Mouse (Mus musculus) embryonic stem cell, embryonic (primary cell): ENCODE results near the gene Mios.

Source experiments
- CTCF ChIA-PET, 4 experiments: fragments of 300-600 bp in 2 of 4; fragments of 350-600 bp in 2 of 4; sonication (Branson Sonifier 250); formaldehyde crosslinking; loops; one replicate each; lab custom pipeline; 2022; ENCODE audit warnings: inconsistent platforms in 2 of 4; lab: Charles Lee
- POLR2A ChIA-PET, 4 experiments: fragments of 300-600 bp in 2 of 4; fragments of 350-600 bp in 2 of 4; sonication (Branson Sonifier 250); formaldehyde crosslinking; loops; one replicate each; lab custom pipeline; 2022; ENCODE audit warnings: antibody characterized with exemption in 4 of 4, inconsistent platforms in 1 of 4; lab: Charles Lee

Gene Mios

GRCm38 (mm10) chr6:8209047-8209865 lies at the start of gene Mios:
TSS of gene Mios (plus strand) at chr6:8209222.
- POLR2A ChIA-PET, result interaction anchor here in 1 of 4 experiments (0.6 to 3.0 kb wide), 8 partner anchors 9 to 138 kb away, joined by 3 to 15 read pairs (median 3); partner anchors contain the start of genes Gm45062, Rpa3 and Umad1
- CTCF ChIA-PET, result interaction anchor here in 1 of 4 experiments (0.6 kb wide), 1 partner anchor 96 kb away, joined by 4 read pairs; no protein-coding TSS in a partner anchor

GRCm38 (mm10) chr6:8160001-8160400 lies 49.0 kb upstream of the Mios start:
- CTCF ChIA-PET, result interaction anchor here in 1 of 4 experiments (0.7 kb wide), 1 partner anchor 241 kb away, joined by 4 read pairs; no protein-coding TSS in a partner anchor
- POLR2A ChIA-PET, result interaction anchor here in 1 of 4 experiments (0.9 kb wide), 1 partner anchor 11 kb away, joined by 3 read pairs; no protein-coding TSS in a partner anchor

GRCm38 (mm10) chr6:8164741-8165140 lies 44.3 kb upstream of the Mios start:
- ChIA-PET CTCF (no interaction called here), POLR2A (no interaction called here)

- CTCF ChIA-PET, result no interaction called here
- POLR2A ChIA-PET, result interaction anchor here in 1 of 4 experiments (1.5 kb wide), 1 partner anchor 28 kb away, joined by 3 read pairs; no protein-coding TSS in a partner anchor
Observed at GRCm38 (mm10) chr6:8172101-8172500, 36.9 kb upstream of the Mios start.

GRCm38 (mm10) chr6:8174062-8174461 lies 35.0 kb upstream of the Mios start:
- CTCF ChIA-PET, result no interaction called here
- POLR2A ChIA-PET, result no interaction called here

- ChIA-PET CTCF (no interaction called here), POLR2A (no interaction called here)
Observed at GRCm38 (mm10) chr6:8175346-8175745, 33.7 kb upstream of the Mios start.

GRCm38 (mm10) chr6:8176116-8176515 lies 32.9 kb upstream of the Mios start:
- CTCF ChIA-PET, result no interaction called here

GRCm38 (mm10) chr6:8178397-8178941 lies 30.6 kb upstream of the Mios start:
- ChIA-PET CTCF (no interaction called here), POLR2A (no interaction called here)

More at GRCm38 (mm10) chr6:8176116-8176515, 32.9 kb upstream of the Mios start:
- POLR2A ChIA-PET, result interaction anchor here in 1 of 4 experiments (0.5 kb wide), 1 partner anchor 38 kb away, joined by 3 read pairs; no protein-coding TSS in a partner anchor

- ChIA-PET POLR2A (no interaction called here), CTCF (no interaction called here)
Observed at GRCm38 (mm10) chr6:8188599-8189233, 20.3 kb upstream of the Mios start.

- CTCF ChIA-PET, result no interaction called here
- POLR2A ChIA-PET, result no interaction called here
Observed at GRCm38 (mm10) chr6:8189917-8190316, 19.1 kb upstream of the Mios start.

- POLR2A ChIA-PET, result interaction anchor here in 1 of 4 experiments (0.6 kb wide), 1 partner anchor 500 kb away, joined by 3 read pairs; no protein-coding TSS in a partner anchor
Observed at GRCm38 (mm10) chr6:8192517-8192916, 16.5 kb upstream of the Mios start, which contains the start of gene Col28a1. TSS of gene Col28a1 (minus strand) at chr6:8192617.

GRCm38 (mm10) chr6:8209866-8210186 lies 804 bp downstream of the Mios start:
- ChIA-PET CTCF (no interaction called here), POLR2A (interaction anchor here in 1 of 4 experiments (0.6 to 3.0 kb wide), 7 partner anchors 9 to 137 kb away, joined by 3 to 15 read pairs (median 3); partner anchors contain the start of genes Gm45062, Rpa3 and Umad1)

More at GRCm38 (mm10) chr6:8192517-8192916, 16.5 kb upstream of the Mios start, which contains the start of gene Col28a1:
- CTCF ChIA-PET, result no interaction called here

GRCm38 (mm10) chr6:8210661-8211060 lies 1.6 kb downstream of the Mios start:
- ChIA-PET CTCF (no interaction called here), POLR2A (interaction anchor here in 2 of 4 experiments (1.0 to 3.0 kb wide), 6 partner anchors 10 to 517 kb away, joined by 3 to 14 read pairs (median 4); partner anchors contain the start of genes Gm45062 (in 2 of the 2), Rpa3 (in 2 of the 2) and Umad1 (in 2 of the 2))

- ChIA-PET CTCF (no interaction called here), POLR2A (interaction anchor here in 1 of 4 experiments (0.9 kb wide), 1 partner anchor 16 kb away, joined by 3 read pairs; no protein-coding TSS in a partner anchor)
Observed at GRCm38 (mm10) chr6:8227035-8227434, 18.0 kb downstream of the Mios start.

GRCm38 (mm10) chr6:8228596-8228995 lies 19.6 kb downstream of the Mios start:
- ChIA-PET POLR2A (interaction anchor here in 1 of 4 experiments (1.1 kb wide), 1 partner anchor 27 kb away, joined by 3 read pairs; no protein-coding TSS in a partner anchor), CTCF (interaction anchor here in 1 of 4 experiments (0.5 kb wide), 1 partner anchor 36 kb away, joined by 4 read pairs; no protein-coding TSS in a partner anchor)

- ChIA-PET POLR2A (interaction anchor here in 3 of 4 experiments (0.6 to 3.0 kb wide), 21 partner anchors 8 to 573 kb away, joined by 3 to 16 read pairs (median 4); partner anchors contain the start of gene C1galt1 (in 2 of the 3)), CTCF (interaction anchor here in 2 of 4 experiments (0.8 to 1.7 kb wide), 3 partner anchors 12 to 414 kb away, joined by 3 to 7 read pairs (median 4); partner anchors contain the start of gene C1galt1 (in 1 of the 2))
Observed at GRCm38 (mm10) chr6:8258316-8258715, 49.3 kb downstream of the Mios start.

- ChIA-PET POLR2A (interaction anchor here in 3 of 4 experiments (0.6 to 3.0 kb wide), 24 partner anchors 9 to 574 kb away, joined by 3 to 16 read pairs (median 4); partner anchors contain the start of gene C1galt1 (in 2 of the 3)), CTCF (interaction anchor here in 2 of 4 experiments (0.8 to 1.7 kb wide), 3 partner anchors 11 to 415 kb away, joined by 3 to 7 read pairs (median 4); partner anchors contain the start of gene C1galt1 (in 1 of the 2))
Observed at GRCm38 (mm10) chr6:8259004-8259666, 50.1 kb downstream of the Mios start, which contains the start of the genes Rpa3, Umad1 and Gm45062. TSS of gene Rpa3 (minus strand) at chr6:8259173. TSS of gene Umad1 (plus strand) at chr6:8259288. TSS of gene Gm45062 (plus strand) at chr6:8259450.
